Mouse (Mus musculus) heart, postnatal 0 days (tissue): ENCODE data around the gene Chmp2b. TPM values are rescaled to one million over a fixed set of nuclear protein-coding genes. Genes with fewer than 3 reads are reported as not detected.

ENCODE experiments used
- ATAC-seq: fragments of 200-750 bp; cut with Nextera tagmentation; 2 replicates; pipeline ENCODE4 v1.8.0; 2017; ENCODE audit warnings: low read depth, moderate number of reproducible peaks, moderate library complexity; ENCODE audit not compliant: insufficient read depth
- DNase-seq: peaks from one replicate; pipeline ENCODE4 v3.0.0-alpha.2; 2016; ENCODE audit warnings: low spot score
- H3K27ac ChIP-seq: fragments of 300-500 bp; sonication (generic); 2 replicates; pipeline ENCODE4 v1.5.1; 2014; ENCODE audit warnings: low read depth, mild to moderate bottlenecking
- H3K27me3 ChIP-seq: fragments of 300-500 bp; sonication (generic); 2 replicates; pipeline ENCODE4 v1.6.1; 2014; ENCODE audit warnings: low read length, mixed read lengths; ENCODE audit not compliant: control insufficient read depth, insufficient read depth
- H3K36me3 ChIP-seq: fragments of 300-500 bp; sonication (generic); replicated peaks from 2 replicates; pipeline ENCODE4 v1.6.1; 2014; ENCODE audit warnings: low read length, mixed read lengths; ENCODE audit not compliant: control insufficient read depth, insufficient read depth
- H3K4me1 ChIP-seq: fragments of 300-500 bp; sonication (generic); 2 replicates; pipeline ENCODE4 v1.6.1; 2014; ENCODE audit warnings: antibody characterized with exemption; ENCODE audit not compliant: control insufficient read depth, insufficient read depth
- H3K4me2 ChIP-seq: fragments of 300-500 bp; sonication (generic); 2 replicates; pipeline ENCODE4 v1.6.1; 2014; ENCODE audit warnings: low read depth, mild to moderate bottlenecking, low read length, moderate library complexity
- H3K4me3 ChIP-seq: fragments of 300-500 bp; sonication (generic); 2 replicates; pipeline ENCODE4 v1.5.1; 2014; ENCODE audit warnings: low read depth, low read length
- H3K9ac ChIP-seq: fragments of 300-500 bp; sonication (generic); replicated peaks from 2 replicates; pipeline ENCODE4 v1.6.1; 2014; ENCODE audit warnings: low read depth, low read length, mixed read lengths
- H3K9me3 ChIP-seq: fragments of 300-500 bp; sonication (generic); replicated peaks from 2 replicates; pipeline ENCODE4 v1.6.1; 2016; ENCODE audit warnings: low read length; ENCODE audit not compliant: control insufficient read depth
- CTCF ChIP-seq: IDR thresholded peaks from 2 replicates; pipeline ENCODE4 v1.5.1; 2016; ENCODE audit warnings: antibody characterized with exemption, control low read depth, low read depth
- EP300 ChIP-seq: IDR thresholded peaks from 2 replicates; pipeline ENCODE4 v1.6.1; 2016; ENCODE audit warnings: antibody characterized with exemption, low read depth
- WGBS: fragments of 180-500 bp; shearing (Covaris S2); extraction: QIAGEN DNeasy Blood & Tissue Kit; methylation state at CpG from one replicate; pipeline ENCODE4 v1.1.7; 2014; 5-methylcytosine and 5-hydroxymethylcytosine counted together
- polyA plus RNA-seq: library from polyadenylated mRNA; unstranded; fragments of >200 nt; fragmentation: Nextera tagmentation; extraction: Ambion mirVana; gene quantifications from 2 replicates; pipeline ENCODE4 v1.2.1, GENCODE M21; 2015
- total RNA-seq: library from RNA; depleted of rRNA; stranded (reverse); fragments of >200 nt; gene quantifications from 2 replicates; pipeline ENCODE4 v1.2.3, GENCODE M21; 2014; ENCODE audit warnings: low replicate concordance

Gene Chmp2b
- total and polyA plus RNA-seq, 2 experiments from 2014 or later, result 7.8 to 58.3 TPM

DNA sequence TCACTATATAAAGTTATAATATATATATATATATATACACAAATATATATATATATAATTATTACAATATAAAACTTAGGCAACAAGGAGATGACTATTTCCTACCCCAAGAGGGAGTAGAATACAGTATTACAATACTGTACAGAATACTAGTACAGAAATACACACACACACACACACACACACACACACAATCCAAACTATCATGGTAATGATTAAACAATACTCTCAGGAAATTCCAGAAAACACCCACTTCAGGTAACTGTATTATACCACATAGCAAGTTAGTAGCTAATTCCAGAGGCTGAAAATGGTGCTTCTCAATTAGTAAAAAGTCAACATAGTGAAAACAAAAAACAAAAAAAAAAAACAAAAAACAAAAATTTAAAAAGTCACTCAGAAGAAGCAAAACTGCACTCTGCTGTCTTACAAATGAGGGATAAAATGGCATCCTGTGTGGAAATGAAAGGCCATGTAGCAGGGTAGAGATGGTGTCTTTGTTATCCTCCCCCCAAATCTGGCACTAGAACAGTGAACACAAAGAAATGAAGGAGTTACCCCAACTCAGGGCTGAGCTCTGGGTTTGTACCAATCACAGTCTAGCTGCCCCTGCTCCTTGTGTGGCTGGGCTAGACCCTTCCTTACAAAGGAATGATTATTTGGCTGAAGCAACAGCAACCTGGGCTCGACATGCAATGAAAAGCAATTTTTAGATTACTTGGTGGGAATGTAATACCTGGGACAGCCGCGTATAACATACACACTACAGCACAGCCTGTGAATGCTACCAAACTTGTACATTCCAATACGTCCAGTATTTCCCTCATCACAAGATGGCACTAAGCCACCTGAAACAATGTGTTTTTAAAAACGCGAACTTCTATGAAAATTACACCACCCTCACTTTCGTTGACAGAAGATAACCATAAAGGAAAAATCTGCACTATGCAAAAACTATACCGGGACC is 1.2 kb downstream of the Chmp2b start:
- peak; percentile 10 for DNase-seq
- peaks cover 7% of the 10 kb centered on the region; the same call in 1 of the 2 replicates for H3K4me1 ChIP-seq
- no peaks in the 10 kb centered on the region; the same call in 1 of the 2 replicates for H3K9me3 ChIP-seq
- H3K9ac ChIP-seq, result peak overlapping the region; percentile 94
- H3K4me2 ChIP-seq, result peak overlapping the region; percentile 92
- no peaks in the 10 kb centered on the region for H3K36me3 ChIP-seq
- ATAC-seq, result no peak
- H3K4me3 ChIP-seq, result peak overlapping the region; percentile 92
- H3K27me3 ChIP-seq, result no peaks in the 10 kb centered on the region
- 6% methylated on average over 8 of the region's 8 CpGs for WGBS
- peak overlapping the region; percentile 15; the same call in 1 of the 2 replicates for H3K27ac ChIP-seq
- TF ChIP-seq CTCF (peak; percentile 0; the same call in 1 of the 2 replicates), EP300 (no peak)

DNA sequence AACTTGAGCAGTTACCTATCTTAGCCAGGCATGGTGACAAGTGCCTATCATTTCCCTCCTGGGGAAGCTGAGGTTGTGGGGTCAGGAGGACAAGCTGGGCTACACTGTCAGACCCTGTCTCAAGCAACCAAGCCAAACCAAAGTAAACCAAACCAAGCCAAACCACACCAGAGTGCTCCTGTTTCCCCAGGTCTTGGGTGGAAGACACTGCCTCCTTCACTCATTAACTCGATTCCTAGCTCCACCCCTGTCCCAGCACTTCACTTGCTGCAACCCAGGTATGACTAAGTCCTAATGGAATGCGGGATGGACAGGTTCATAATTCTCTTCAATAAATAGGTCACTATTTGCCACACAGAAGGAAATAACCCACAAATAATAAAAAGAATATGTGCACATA is 2.9 kb downstream of the Chmp2b start:
- Histone ChIP-seq H3K27ac (no peak overlapping the region), H3K4me2 (no peak overlapping the region), H3K4me3 (no peak overlapping the region), H3K36me3 (no peaks in the 10 kb centered on the region), H3K9me3 (no peaks in the 10 kb centered on the region; the same call in 1 of the 2 replicates), H3K27me3 (no peaks in the 10 kb centered on the region), H3K4me1 (peaks cover 7% of the 10 kb centered on the region; the same call in 1 of the 2 replicates), H3K9ac (no peak overlapping the region)
- DNase-seq, result no peak
- no peak for TF ChIP-seq CTCF
- no peak for TF ChIP-seq EP300
- no peak for ATAC-seq
- WGBS, result 66% methylated on average over 2 of the region's 2 CpGs

DNA sequence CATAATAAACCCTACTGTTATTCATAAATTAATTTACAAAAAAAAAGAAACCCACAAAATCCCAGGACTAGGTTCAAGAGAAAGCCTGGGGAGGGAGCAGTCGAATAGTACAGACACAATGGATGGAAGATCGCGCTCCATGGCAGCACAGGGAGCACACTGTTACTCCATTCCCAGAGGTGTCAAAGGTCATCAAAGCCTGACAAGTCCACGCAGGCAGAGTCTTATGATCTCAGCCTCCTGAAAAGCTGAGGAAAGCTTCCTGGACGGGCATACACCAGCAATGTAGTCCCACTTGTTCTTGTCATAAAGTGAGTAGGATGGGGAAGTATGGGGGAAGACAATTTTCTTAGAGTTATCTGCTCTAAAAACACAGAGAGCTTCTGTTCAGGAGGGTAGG is 5.2 kb downstream of the Chmp2b start:
- DNase-seq (no peak), ATAC-seq (no peak)
- Histone ChIP-seq H3K9me3 (no peaks in the 10 kb centered on the region; the same call in 1 of the 2 replicates), H3K4me2 (no peak overlapping the region), H3K27me3 (no peaks in the 10 kb centered on the region), H3K9ac (no peak overlapping the region), H3K36me3 (no peaks in the 10 kb centered on the region), H3K4me3 (no peak overlapping the region), H3K27ac (no peak overlapping the region), H3K4me1 (peaks cover 7% of the 10 kb centered on the region; the same call in 1 of the 2 replicates)
- no peak for TF ChIP-seq CTCF
- 73% methylated on average over 5 of the region's 5 CpGs for whole genome bisulfite sequencing

- H3K4me1 ChIP-seq, result no peaks in the 10 kb centered on the region
- TF ChIP-seq EP300 (no peak), CTCF (no peak)
- H3K27ac ChIP-seq, result no peak overlapping the region
- no peaks in the 10 kb centered on the region for H3K27me3 ChIP-seq
- no peak overlapping the region for H3K4me2 ChIP-seq
- ATAC-seq, result no peak
- peaks cover 3% of the 10 kb centered on the region; the same call in 1 of the 2 replicates for H3K36me3 ChIP-seq
- no peak overlapping the region for H3K4me3 ChIP-seq
- H3K9ac ChIP-seq, result no peak overlapping the region
- 77% methylated on average over 5 of the region's 5 CpGs for WGBS
- no peaks in the 10 kb centered on the region; the same call in 1 of the 2 replicates for H3K9me3 ChIP-seq
- no peak for DNase-seq
Measured at GRCm38 (mm10) chr16:65554267-65554666, 8.3 kb downstream of the Chmp2b start.

- ATAC-seq, result no peak
- WGBS, result 94% methylated on average over 13 of the region's 13 CpGs
Measured at GRCm38 (mm10) chr16:65550814-65551213, 11.7 kb downstream of the Chmp2b start.

More at GRCm38 (mm10) chr16:65550814-65551213, 11.7 kb downstream of the Chmp2b start:
- TF ChIP-seq CTCF (no peak), EP300 (no peak)
- no peak overlapping the region for H3K9ac ChIP-seq
- no peaks in the 10 kb centered on the region for H3K9me3 ChIP-seq
- no peaks in the 10 kb centered on the region for H3K27me3 ChIP-seq
- H3K27ac ChIP-seq, result no peak overlapping the region
- H3K4me2 ChIP-seq, result no peak overlapping the region
- DNase-seq, result no peak
- H3K36me3 ChIP-seq, result peaks cover 8% of the 10 kb centered on the region; the same call in 1 of the 2 replicates
- H3K4me3 ChIP-seq, result no peak overlapping the region
- no peaks in the 10 kb centered on the region for H3K4me1 ChIP-seq
